Mouse (Mus musculus) left cerebral cortex, adult 18-20 months (tissue): ENCODE results near the gene Gprin2. TPM values are rescaled to one million over a fixed set of nuclear protein-coding genes. Genes with fewer than 3 reads are reported as not detected.

Experiments used
- DNase-seq, 2 experiments: peaks; one replicate each; pipeline ENCODE4 v3.0.0; 2021 to 2022; ENCODE audit warnings: low spot score in 2 of 2, mixed read lengths in 1 of 2
- long read RNA-seq, 2 experiments: library from polyadenylated mRNA; stranded (forward); transcript quantifications; one replicate each; pipeline ENCODE4 v2.0.0; 2021
- total RNA-seq, 2 experiments: library from RNA; stranded (reverse); gene quantifications; 2 replicates each; pipeline ENCODE4 v1.2.3; 2021

Gene Gprin2
- total RNA-seq = 1 to 10 TPM; 3.1 to 3.7 TPM
- long read RNA-seq, experiment 1 = 0 reads
- long read RNA-seq, experiment 2 = 0 reads

DNA sequence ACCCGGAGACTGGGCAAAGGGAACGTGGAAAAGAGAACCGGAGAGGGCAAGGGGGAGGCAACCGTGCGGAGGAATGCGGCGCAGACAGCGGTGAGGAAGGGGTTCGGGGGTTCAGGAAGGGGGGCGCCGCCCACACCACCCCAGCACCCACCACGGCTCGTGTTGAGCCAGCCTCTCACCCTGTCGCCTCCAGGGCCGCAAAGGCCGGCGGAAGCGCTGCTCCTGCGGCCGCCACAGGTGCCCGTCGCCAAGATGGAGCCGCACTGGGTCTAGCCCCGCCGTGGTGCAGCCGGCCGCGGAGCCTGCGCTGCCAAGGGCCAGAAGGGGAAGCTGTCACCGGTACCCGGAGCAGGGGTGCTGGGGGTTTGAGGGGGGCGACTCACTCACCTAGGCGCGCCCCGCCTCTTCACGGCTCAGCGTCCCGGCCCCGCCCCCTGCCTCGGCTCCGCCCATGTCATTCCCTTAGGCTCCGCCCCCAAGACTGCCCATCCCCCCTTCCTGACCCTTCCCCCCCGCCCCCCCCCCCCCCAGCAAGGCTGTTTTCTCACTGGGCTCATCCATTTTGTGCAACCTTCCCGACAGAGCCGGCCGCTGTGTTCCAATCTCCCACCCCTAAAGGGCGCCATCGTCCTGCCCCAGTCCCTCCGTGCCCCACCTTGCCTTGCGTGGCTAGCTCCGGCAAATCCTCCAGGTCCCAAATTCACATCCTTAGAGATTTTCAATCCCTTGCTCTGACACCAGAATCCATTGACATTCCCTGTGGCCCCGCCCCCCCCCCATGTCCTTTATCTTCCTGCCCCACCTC, at the start of gene Gprin2:
Gene Gprin2 (minus strand): TSS at position 423 of the 805 bp plus-strand sequence.
- peak in 1 of 2 experiments; percentile 21 for DNase-seq

DNA sequence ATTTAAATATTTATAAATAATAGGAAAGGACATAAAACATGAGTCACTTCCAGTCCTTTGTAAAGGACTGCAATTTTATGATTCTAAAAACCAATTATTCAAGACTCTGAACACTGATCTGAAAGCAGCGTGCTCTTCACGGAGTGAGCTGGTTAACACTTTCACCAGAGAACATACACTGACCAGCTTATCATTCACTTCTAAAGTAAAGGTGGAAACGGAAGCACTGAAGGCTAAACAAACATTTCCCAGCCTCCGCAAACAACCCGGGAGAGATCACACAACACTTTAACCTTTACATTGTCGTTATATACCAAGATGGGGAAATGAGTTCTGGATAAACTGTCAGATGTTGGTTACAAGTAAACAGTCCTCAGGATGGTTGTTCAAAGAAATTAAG, 39.2 kb upstream of the Gprin2 start:
- DNase-seq = no peak

DNA sequence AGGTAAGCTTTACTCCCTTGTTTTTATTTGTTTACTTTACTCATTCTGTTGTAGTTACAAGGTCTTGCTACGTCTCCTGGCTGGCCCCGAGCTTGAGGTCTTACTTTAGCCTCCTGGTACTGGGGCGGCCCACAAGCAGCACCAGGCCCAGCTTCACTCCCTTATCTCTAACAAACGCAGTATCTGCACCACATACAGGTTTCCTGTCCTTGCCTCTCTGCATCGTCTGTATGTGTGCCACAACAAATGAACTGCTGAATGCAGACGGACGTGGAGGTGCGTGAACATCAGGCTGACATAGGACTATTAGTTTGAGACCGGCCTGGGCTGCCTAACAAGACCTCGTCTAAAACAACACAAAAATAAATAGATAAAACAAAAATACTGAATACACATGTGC, 38.8 kb upstream of the Gprin2 start:
- DNase-seq = no peak

DNA sequence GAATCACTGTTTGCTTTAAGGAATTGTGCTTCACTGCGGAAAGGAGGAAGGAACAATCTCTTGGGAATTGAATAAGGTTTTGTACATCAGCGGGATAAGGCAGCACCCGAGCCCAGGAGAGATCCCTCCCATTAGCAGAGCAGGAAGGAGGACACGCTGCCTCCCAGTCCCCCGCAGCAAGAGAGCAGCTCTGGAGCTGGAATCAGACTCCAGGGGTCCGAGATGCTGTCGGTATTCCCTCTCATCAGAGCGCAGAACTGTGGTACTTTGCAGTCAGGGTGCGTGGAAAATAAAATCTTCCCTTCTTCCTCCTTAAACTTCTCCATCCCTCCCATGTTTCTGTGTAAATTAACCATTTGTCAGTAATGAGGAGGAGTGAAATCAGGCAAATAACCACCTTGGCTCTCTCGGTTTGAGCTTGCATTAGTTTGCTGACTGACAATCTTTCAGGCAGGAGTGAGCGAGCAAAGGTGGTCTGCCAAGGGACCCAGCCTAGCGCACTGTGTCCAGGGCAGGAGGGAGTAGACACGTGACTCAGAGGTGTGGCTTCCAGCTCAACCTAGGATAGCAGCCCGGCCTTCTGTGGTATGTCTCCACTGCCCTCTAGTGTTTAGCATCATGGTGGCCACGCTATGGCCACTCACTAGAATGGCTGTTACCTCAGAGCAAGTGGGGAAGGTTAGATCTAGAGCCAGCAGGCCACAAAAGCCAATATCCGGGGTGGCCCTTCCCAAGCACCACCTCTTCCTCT, 33.4 kb upstream of the Gprin2 start:
- DNase-seq = peak; percentile 19 to 21

DNA sequence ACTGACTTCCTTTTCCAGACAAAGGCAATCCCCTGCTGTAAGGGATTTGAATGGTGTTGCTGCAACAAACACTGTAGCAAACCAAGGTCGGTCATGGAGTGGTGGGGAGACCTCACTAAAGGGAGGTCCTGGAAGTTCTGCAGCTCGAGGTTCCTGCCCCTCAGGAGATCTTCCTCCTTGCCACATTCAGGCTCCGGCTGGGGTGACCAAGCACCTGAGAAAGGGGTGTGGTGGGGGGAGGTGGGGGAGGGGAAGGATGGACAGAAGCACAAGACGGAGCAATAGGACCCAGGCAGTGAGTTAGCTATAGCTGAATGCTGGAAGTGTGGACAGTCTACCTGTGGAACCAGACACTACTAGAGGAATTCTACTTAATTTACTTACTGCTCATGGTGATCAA, 32.4 kb upstream of the Gprin2 start:
- no peak for DNase-seq

DNA sequence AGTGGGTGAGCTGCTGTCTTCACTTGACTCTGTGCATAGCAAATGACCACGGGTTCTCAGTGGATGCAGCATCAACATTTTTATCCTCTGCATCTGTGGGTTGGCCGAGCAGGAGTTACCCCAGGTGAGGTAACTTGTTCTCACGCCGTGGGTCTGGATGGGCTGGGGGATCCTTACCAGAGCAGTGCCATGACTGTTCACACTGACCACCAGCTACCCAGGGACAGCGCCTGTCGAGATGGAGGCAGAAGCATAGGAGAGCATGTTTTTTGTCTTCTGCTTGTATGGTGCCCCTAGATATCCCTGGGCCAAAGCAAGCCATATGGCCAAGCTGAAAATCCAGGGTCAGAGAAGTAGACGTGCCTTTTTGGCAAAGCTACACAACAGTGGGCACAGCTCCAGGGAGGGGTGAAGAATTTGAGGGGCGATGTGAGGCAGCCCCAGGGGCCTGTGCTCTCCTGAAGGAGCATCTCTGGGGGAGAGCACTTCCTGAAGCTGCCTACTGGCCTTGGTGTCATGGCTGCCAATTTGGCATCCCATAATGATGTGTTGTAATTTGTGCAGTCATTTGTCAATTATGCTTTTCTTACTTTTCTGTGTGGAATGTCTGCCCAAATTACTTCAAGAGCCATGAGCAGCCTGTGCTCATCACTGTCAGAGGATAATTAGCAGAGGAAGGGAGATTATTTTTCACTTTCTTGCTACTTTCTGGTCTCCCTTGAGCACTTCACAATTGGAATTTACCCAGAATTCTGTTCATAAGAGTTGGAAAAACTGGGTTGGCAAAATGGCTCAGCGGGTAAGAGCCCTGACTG, 31.6 kb upstream of the Gprin2 start:
- DNase-seq = no peak

DNA sequence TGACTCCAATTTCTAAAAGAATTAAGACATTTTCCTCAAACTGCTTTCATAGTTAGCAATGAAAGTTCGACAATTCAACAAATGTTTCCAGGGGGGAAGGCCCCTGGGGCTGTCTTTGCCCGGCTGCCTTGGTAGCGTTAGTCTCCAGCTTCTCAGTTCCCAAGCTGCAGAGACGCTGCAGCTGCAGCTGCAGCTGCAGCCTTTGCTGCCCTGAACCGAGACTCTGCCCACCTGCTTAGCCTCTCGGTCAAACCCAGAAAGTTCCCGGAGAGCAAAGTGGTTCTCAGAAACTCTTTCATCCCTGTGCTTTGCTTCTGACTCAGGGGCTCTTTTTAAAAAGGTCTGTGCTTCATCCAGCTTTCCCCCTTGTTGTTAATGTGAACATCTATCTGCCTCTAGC, 30.9 kb upstream of the Gprin2 start:
- DNase-seq = no peak

DNA sequence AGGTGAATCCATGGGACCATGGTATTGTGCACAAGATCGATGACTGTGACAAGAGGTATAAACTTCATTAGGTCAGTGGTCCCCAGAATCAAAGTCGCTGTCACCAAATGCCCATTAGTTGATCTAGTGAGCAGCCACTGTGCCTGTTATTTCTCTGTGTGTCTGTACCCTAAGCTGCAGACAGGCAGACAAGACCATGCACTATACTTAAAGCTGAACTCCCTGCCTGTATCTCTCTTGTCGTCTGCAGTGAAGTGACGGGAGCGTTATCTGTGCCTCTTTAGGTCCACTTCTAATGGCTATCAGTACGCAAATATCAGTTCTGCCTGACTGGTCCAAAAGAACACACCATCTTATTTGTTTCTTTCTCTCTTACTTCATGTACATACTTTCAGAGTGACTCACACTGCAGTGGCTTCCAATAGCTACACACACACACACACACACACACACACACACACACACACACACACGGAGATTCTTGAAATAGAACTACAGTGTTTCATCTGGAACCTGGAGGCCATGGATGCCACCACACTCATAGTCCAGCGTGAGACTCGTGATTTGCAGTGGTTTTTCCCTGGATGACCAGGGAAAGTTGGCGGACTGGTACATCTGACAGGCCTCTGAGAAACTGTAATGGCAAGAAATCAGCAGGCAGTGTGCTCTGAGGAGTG, 27.5 kb upstream of the Gprin2 start:
- DNase-seq = no peak

DNA sequence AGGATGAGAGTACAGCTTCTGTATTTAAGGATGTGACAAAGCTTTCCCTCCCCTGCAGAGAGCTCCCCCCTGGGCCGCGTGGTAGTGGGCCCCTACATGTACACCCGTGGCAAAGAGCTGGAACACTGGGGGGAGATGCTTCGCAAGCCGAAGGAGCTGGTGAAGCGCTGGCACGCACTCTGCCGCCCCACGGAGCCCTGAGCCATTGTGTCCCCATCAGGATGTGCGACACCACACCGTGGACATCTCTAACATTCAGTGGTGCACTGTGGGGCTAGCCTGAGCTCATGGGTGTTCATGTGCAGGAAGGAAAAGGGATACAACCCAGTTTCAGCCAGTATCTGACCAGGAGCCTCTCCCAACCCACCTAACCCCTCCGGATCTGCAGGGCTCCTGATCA, 26.5 kb upstream of the Gprin2 start:
- no peak for DNase-seq

DNA sequence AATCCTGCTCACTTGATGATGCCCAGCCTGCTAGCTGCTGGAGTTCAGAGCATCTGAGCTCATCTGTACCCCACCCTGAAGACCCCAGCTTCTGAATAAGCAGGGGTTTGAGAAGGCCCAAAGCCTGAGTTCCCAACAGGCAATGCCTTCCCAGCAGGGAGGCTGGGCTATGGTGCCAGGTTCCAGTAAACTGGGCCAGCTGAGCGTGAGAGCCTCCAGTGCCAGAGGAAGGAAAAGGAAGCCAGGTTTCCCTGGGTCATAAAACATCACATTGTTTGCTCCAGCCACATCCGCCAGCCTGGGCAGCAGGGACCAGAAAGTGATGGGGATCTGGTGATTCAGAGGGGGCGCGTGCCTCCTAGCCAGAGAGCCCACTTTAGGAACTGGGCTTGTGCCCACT, 25.1 kb upstream of the Gprin2 start:
- DNase-seq = no peak

DNA sequence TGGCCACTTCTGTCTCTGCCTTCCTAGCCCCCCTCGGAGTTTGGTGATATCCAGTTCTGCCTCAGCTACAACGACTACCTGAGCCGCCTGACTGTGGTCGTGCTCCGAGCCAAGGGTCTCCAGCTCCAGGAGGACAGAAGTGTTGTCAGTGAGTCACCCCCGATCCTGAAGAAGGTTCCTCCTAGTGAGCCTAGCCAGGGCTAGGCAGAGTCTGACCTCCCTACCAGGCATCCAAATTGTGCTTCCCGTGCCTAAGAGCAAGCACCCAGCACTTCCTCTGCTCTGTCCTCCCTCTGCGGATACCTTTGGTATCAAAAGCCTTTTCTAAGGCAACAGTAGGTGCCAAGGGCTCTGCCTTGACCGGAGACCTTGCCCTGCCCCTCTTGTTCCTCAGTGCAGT, 24.5 kb upstream of the Gprin2 start:
- no peak for DNase-seq

DNA sequence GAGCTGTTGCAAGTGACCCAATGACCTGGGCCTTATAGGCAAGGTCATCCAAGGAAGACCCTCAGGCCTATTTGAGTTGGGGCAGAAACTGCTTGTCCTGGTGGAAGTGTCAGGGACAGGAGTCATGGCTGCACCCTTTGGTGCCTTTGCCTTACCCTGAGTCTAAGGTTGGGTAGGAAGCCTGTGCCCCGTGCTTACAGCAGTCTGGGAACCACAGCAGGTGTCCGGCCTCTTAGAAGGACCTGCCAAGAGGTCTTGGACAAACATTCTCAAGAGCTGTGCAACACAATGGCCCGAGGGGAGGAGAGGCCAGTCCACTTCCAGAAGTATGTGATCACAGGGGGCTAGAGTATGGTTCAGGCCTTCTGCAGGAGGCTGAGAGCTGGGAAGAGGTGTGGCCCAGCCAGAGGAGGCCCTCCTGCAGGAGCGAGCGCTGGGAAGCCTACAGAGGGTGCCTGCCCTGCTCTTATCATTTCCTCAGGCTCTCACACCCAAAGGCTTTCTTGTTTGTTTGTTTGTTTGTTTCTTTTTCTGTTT, 22.0 kb upstream of the Gprin2 start:
- no peak for DNase-seq

DNA sequence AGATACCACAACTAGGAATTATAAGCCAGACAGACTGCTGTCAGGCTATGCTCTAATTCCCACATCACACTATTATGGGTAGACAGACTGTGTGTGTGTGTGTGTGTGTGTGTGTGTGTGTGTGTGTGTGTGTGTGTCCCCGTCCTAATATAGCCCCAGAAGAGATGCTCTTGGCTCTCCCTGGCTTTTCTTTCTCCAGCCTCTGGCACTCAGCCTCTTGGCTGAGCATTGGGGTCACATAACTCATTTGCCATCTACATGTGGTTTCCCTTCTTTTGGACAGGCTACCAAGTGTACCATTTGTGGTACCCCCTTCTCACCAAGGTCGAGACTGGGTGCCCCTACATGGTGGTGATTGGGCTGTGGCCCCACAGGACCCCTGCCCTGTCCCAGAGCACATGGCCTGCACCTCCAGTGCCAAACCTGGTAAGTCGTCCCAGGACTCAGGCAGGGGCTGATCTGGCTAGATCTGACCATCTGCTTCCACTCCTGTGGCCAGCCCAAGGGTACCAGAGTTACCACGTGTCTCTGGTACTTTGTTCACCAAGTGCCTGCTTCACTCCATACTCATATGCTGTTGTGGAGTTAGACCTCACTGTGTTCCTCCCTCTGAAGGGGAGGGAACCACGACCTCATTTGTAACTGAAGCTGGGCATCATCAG, 20.1 kb upstream of the Gprin2 start:
- no peak for DNase-seq

DNA sequence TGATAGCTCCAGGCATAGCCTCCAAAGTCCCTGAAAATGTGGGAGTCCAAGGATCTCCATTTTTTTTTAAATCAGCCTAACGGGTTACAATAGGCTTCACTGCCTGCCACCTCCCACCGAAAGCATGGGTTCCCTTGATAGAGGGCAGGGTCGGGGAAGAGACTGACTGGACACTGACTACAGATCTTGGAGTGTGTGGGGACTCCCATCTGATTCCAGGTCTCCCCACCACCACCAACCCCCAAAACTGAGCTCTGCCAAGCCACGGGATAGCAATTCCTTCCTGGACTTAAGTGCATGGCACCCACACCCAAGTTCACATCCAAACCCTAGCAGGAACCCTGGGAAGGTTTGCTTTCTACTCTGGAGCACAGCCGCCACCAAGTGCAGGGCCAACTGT, 19.0 kb upstream of the Gprin2 start:
- DNase-seq = no peak

DNA sequence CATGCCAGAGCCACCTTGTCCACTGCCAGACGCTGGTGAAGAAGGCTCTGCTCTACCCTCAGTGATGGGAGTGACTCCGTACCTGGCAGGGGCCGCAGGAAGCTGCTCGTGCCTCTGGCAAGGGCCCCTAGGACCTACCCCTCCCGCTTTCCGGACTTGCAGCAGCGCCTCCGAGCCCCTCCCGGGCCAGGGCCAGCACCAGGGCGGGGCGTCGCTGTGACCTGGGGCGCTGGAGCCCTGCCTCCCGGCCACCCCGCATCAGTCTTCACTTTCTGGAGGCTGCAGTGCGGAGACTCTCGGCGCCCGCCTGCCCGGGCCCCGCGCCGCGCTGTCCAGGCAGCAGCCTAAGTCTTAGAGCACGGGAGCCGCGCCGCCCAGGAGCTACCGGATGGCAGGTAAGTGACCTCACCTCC, 18.3 kb upstream of the Gprin2 start:
- DNase-seq = no peak

DNA sequence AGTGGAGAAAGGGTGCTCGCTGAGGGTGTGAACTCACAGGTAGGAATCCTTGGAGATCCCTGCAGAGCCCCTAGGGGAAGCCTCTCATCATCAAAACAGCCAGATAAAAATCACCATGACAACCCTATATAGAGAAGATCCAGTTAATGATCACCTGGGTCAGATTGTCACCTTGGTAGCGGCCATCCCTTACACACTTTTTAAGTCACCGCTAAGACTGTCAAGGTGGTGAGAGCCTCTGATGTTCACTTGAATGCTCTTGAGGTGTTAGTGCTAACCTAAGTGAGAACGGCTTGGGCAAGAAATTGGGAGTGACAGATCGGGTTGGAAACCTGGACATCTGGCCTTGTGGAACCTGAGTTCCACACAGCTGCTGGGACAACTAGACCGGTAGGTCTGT, 17.8 kb upstream of the Gprin2 start, which contains the start of gene Syt15:
Gene Syt15 (plus strand): TSS at position 301 of the 400 bp plus-strand sequence.
- no peak for DNase-seq

DNA sequence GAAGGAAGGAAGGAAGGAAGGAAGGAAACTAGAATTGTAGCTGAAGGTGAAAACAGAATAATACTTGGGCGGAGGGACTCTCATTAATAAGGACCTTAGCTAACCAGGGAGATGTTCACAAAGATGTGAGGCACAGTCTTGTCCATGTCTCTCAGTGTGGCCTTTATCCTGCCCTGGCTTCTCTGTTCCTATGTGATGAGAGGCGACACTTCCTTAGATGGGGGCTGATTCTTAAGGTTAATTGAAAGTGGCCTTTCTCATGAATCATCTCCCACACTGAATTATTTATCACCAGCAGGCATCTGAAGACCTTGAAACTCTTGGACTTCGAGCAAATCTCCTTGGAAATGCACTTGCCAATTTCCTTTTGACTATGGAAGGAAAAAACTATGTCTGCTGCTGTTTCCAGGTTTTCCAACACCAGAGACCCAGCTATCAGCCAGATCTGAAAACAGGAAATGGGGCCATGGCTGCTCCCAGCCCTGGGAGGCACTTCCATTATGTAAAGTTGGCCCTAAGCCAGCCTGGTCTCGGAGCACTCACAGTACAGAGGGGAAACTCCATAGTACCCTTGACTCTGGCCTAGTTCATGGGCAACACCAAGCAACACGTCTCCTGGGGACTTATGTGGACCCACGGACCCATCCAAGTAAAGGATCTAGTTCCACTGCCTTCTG, 14.1 kb upstream of the Gprin2 start:
- DNase-seq = no peak

DNA sequence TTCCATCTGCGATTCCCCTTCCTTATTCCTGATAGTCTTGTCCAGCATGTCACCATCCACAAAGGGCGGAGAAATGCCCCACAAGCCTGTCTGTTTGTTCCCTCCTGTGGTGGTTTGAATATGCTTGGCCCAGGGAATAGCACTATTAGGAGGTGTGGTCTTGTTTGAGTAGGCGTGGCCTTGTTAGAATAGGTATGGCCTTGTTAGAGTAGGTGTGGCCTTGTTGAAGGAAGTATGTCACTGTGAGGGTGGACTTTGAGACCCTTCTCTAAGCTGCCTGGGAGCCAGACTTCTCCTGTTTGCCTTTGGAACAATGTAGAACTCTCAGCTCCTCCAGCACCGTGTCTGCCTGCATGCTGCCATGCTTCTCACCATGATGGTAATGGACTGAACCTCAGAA, 8.5 kb upstream of the Gprin2 start:
- no peak for DNase-seq

DNA sequence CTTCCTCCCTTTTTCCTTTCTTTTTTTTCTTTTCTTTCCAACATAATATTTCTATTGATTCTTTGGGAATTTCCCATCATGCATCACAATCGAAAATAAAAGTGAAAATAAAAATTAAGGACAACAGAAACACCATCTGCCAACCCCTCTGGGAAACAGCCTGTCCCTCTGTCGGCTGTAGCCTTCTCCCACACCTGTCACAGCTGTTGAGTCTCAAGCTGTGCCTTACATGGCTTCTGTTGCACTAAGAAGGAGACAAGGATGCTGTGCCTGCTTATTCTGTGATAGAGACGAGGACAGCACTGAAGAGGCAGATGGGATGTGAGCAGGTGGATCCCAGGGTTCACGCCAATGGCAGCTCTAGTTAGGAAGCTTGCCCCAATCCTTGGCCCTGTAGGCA, 7.6 kb upstream of the Gprin2 start:
- DNase-seq = no peak

DNA sequence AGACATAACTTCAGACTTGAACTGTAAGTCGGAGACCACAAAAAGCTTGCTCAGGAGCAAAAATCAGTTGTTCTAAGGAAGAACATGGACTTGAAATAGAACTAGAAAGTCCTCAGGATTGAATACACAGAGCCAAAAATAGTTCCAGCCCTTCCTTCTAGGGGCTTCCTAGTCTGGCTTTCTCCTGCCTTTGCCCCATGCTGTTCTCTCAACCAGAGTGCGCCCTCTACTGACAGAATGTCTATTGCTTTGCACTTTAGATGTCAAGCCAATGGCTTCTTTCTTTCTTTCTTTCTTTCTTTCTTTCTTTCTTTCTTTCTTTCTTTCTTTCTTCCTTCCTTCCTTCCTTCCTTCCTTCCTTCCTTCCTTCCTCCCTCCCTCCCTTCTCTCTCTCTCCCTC, 7.2 kb upstream of the Gprin2 start:
- peak; percentile 25 to 80 for DNase-seq
